Comparison of ENCODE assay signal across 7 mouse cellular contexts in genomic region chrX:159532811-159533462, GRCm38 (mm10). TPM values are rescaled to one million over a fixed set of nuclear protein-coding genes. Genes with fewer than 3 reads are reported as not detected.
DNase-seq lines count a peak whose midpoint lies in the region; ATAC-seq and TF ChIP-seq lines count a peak whose summit lies in the region.

No protein-coding gene starts in this region.

- H3K9ac ChIP-seq in kidney, postnatal 0 days (ENCODE audit: low read depth, low read length), result peak overlapping the region; percentile 63

- no peaks in the 10 kb centered on the region for H3K4me1 ChIP-seq in kidney, postnatal 0 days (replicated peaks; ENCODE audit: insufficient read depth, low read length)
- peaks cover 4% of the 10 kb centered on the region; the same call in 1 of the 2 replicates for H3K4me1 ChIP-seq in midbrain, embryonic 10.5 days

- peak; percentile 41 for ATAC-seq in kidney, postnatal 0 days (replicated peaks; ENCODE audit: low FRiP score, low read depth)

- DNase-seq in retina, embryonic 14.5 days (ENCODE audit: low spot score), result peak; percentile 35
- no peak for DNase-seq in retina, postnatal 1 day
- peak; percentile 37 for DNase-seq in brain, embryonic 14.5 days (ENCODE audit: low read depth)
- peak; percentile 16 for DNase-seq in forelimb bud, embryonic 11.5 days (ENCODE audit: low read depth, low spot score)
- DNase-seq in kidney, postnatal 0 days (ENCODE audit: low spot score), result peak; percentile 39
- DNase-seq in midbrain, embryonic 10.5 days (ENCODE audit: low spot score), result peak; percentile 31
- DNase-seq in testis, postnatal 14 days (ENCODE audit: low spot score), result peak; percentile 55

- no peak for TF ChIP-seq POLR2A in brain, embryonic 14.5 days (IDR thresholded peaks at IDR 0.05; ENCODE audit: borderline replicate concordance, extremely low read depth, insufficient read depth, insufficient read length, poor library complexity, severe bottlenecking)

- no peaks in the 10 kb centered on the region for H3K27me3 ChIP-seq in kidney, postnatal 0 days (ENCODE audit: insufficient read depth, low read length)
- peaks cover 40% of the 10 kb centered on the region for H3K27me3 ChIP-seq in midbrain, embryonic 10.5 days (ENCODE audit: low read depth, poor library complexity, severe bottlenecking)

- 29% methylated on average over 37 of the region's 56 CpGs for WGBS in kidney, postnatal 0 days
- 20% methylated on average over 48 of the region's 56 CpGs for WGBS in midbrain, embryonic 10.5 days

- H3K9me3 ChIP-seq in kidney, postnatal 0 days (replicated peaks; ENCODE audit: low read length), result no peaks in the 10 kb centered on the region
- no peaks in the 10 kb centered on the region for H3K9me3 ChIP-seq in midbrain, embryonic 10.5 days (replicated peaks)

- peak overlapping the region; percentile 62 for H3K4me2 ChIP-seq in kidney, postnatal 0 days (ENCODE audit: low read length)

- no peaks in the 10 kb centered on the region for H3K36me3 ChIP-seq in kidney, postnatal 0 days (ENCODE audit: insufficient read depth, low read length)
- H3K36me3 ChIP-seq in midbrain, embryonic 10.5 days, result no peaks in the 10 kb centered on the region

- no peak for TF ChIP-seq CTCF in brain, embryonic 14.5 days (IDR thresholded peaks at IDR 0.05; ENCODE audit: borderline replicate concordance, extremely low read depth, insufficient read depth, insufficient read length)
- no peak for TF ChIP-seq CTCF in kidney, postnatal 0 days (IDR thresholded peaks at IDR 0.05; ENCODE audit: low read depth)

- peak overlapping the region; percentile 82 for H3K27ac ChIP-seq in kidney, postnatal 0 days
- peak overlapping the region; percentile 91 for H3K27ac ChIP-seq in midbrain, embryonic 10.5 days (replicated peaks)

- H3K4me3 ChIP-seq in kidney, postnatal 0 days (replicated peaks; ENCODE audit: low read depth, low read length), result peak overlapping the region; percentile 60
- H3K4me3 ChIP-seq in midbrain, embryonic 10.5 days, result peak overlapping the region; percentile 71

RNA-seq across cellular contexts. Expression of gene Bclaf3, which starts 6.4 kb away (rescaled TPM):
- polyA plus RNA-seq in brain, embryonic 14.5 days (2012; rRNA removed), result 21.7 and 26.8 TPM in 2 replicates
- 14.1 and 17.1 TPM in 2 replicates for polyA plus RNA-seq in kidney, postnatal 0 days (2015; fragmentation: Nextera tagmentation; extraction: Ambion mirVana)
- polyA plus RNA-seq in midbrain, embryonic 10.5 days (2016; fragmentation: Nextera tagmentation; extraction: Ambion mirVana), result 23.2 and 27.4 TPM in 2 replicates
